Mouse (Mus musculus): ENCODE results near the gene Trak1. TPM values are rescaled to one million over a fixed set of nuclear protein-coding genes. Genes with fewer than 3 reads are reported as not detected.

Trak1 gene
- total RNA-seq, 1 experiment, result 18.9 TPM

DNA sequence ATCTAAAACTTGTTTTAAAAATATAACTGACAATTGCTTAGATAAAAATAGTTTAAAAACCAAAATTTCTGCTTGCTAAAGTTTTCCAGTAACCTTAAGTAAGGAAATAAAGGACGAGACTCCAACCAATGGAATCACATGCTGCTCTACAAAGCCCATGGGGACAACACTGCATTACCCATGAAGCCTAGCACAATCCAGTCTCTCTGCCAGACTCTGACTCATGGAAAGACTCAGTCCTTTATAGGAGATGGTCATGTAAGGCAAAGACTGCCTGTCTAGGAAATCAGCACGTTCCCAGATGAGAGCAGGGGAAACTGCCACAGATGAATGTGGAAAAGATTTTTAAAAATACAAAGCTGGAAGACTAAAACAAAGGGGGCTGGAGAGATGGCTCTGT is 43.3 kb upstream of the Trak1 start:
- TF ChIP-seq ZC3H11A (IDR thresholded peaks at IDR 0.05; ENCODE audit: borderline replicate concordance, low read depth, low read length) (no peak), ZNF384 (IDR thresholded peaks at IDR 0.05; ENCODE audit: low read depth, low read length) (no peak), HCFC1 (IDR thresholded peaks at IDR 0.05; ENCODE audit: borderline replicate concordance, insufficient read depth, low read length) (no peak)
- no peak overlapping the region for H3K9ac ChIP-seq (ENCODE audit: insufficient read depth, low read depth, low read length, poor library complexity, severe bottlenecking)
- H3K36me3 ChIP-seq (ENCODE audit: control insufficient read depth, insufficient read depth, low read length, poor library complexity, severe bottlenecking), result no peaks in the 10 kb centered on the region
- H3K9me3 ChIP-seq (ENCODE audit: control insufficient read depth, insufficient read depth, low read depth, low read length), result no peaks in the 10 kb centered on the region
- H3K4me3 ChIP-seq (ENCODE audit: insufficient read depth in 1 of 2, low read depth in 1 of 2, low read length in 2 of 2, poor library complexity in 1 of 2, severe bottlenecking in 1 of 2), result no peak overlapping the region
- H3K27ac ChIP-seq (ENCODE audit: insufficient read depth, low read depth, low read length, poor library complexity, severe bottlenecking), result no peak overlapping the region
- in situ Hi-C loops (cut with MboI; ENCODE audit: low sequenced_read_pairs in 2 of 2, unreplicated experiment in 2 of 2), result loop anchor here in 1 of 2 experiments (10.0 kb wide), 1 partner anchor 121 kb away; no protein-coding TSS in a partner anchor
- DNase-seq (ENCODE audit: low read depth, low spot score), result no peak
- no peaks in the 10 kb centered on the region for H3K4me1 ChIP-seq (ENCODE audit: control insufficient read depth in 2 of 2, insufficient read depth in 2 of 2, low read length in 2 of 2, poor library complexity in 1 of 2)

GRCm38 (mm10) chr9:121254761-121255160 is 42.5 kb upstream of the Trak1 start:
- in situ Hi-C loops (cut with MboI; ENCODE audit: low sequenced_read_pairs in 2 of 2, unreplicated experiment in 2 of 2), result loop anchor here in 1 of 2 experiments (10.0 kb wide), 1 partner anchor 120 kb away; no protein-coding TSS in a partner anchor
- Histone ChIP-seq H3K27ac (ENCODE audit: insufficient read depth, low read depth, low read length, poor library complexity, severe bottlenecking) (no peak overlapping the region), H3K36me3 (ENCODE audit: control insufficient read depth, insufficient read depth, low read length, poor library complexity, severe bottlenecking) (no peaks in the 10 kb centered on the region), H3K9ac (ENCODE audit: insufficient read depth, low read depth, low read length, poor library complexity, severe bottlenecking) (no peak overlapping the region), H3K9me3 (ENCODE audit: control insufficient read depth, insufficient read depth, low read depth, low read length) (no peaks in the 10 kb centered on the region), H3K4me1 (ENCODE audit: control insufficient read depth in 2 of 2, insufficient read depth in 2 of 2, low read length in 2 of 2, poor library complexity in 1 of 2) (peaks cover 0 to 3% of the 10 kb centered on the region in 2 experiments; a peak in 1 of 4 replicates), H3K4me3 (ENCODE audit: insufficient read depth in 1 of 2, low read depth in 1 of 2, low read length in 2 of 2, poor library complexity in 1 of 2, severe bottlenecking in 1 of 2) (no peak overlapping the region)
- TF ChIP-seq HCFC1 (IDR thresholded peaks at IDR 0.05; ENCODE audit: borderline replicate concordance, insufficient read depth, low read length) (no peak), ZNF384 (IDR thresholded peaks at IDR 0.05; ENCODE audit: low read depth, low read length) (no peak)
- no peak for DNase-seq (ENCODE audit: low read depth, low spot score)

DNA sequence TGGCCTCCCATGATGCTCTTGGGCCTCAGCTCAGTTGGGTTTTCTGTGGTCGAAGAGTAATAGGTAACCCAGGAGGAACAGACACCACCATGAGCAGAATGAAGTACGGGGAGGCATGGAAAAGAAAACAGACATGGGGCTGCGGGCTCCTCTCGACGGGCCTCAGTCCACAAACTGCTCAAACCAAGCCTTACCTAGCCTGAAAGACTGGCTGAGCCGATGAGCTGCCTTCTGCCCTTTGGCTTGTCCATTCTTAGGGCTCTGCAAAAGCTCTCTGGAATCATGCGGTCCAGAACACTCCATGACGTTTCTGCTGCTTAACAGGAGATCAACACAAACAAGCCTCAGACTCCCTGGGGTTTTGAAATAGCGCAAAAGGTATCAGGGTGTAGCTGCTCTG is 40.2 kb upstream of the Trak1 start:
- no peak for TF ChIP-seq HCFC1 (IDR thresholded peaks at IDR 0.05; ENCODE audit: borderline replicate concordance, insufficient read depth, low read length)
- no peak for TF ChIP-seq CHD2 (IDR thresholded peaks at IDR 0.05; ENCODE audit: low read depth, low read length)
- TF ChIP-seq ZNF384 (IDR thresholded peaks at IDR 0.05; ENCODE audit: low read depth, low read length), result no peak
- no peak for TF ChIP-seq ZC3H11A (IDR thresholded peaks at IDR 0.05; ENCODE audit: borderline replicate concordance, low read depth, low read length)
- TF ChIP-seq MAFK (IDR thresholded peaks at IDR 0.05; ENCODE audit: insufficient read depth, low read depth, low read length), result no peak
- Histone ChIP-seq H3K27ac (ENCODE audit: insufficient read depth, low read depth, low read length, poor library complexity, severe bottlenecking) (no peak overlapping the region), H3K36me3 (ENCODE audit: control insufficient read depth, insufficient read depth, low read length, poor library complexity, severe bottlenecking) (no peaks in the 10 kb centered on the region), H3K4me3 (ENCODE audit: insufficient read depth in 1 of 2, low read depth in 1 of 2, low read length in 2 of 2, poor library complexity in 1 of 2, severe bottlenecking in 1 of 2) (no peak overlapping the region), H3K4me1 (ENCODE audit: control insufficient read depth in 2 of 2, insufficient read depth in 2 of 2, low read length in 2 of 2, poor library complexity in 1 of 2) (peaks cover 0 to 3% of the 10 kb centered on the region in 2 experiments; a peak in 1 of 4 replicates), H3K9me3 (ENCODE audit: control insufficient read depth, insufficient read depth, low read depth, low read length) (no peaks in the 10 kb centered on the region), H3K9ac (ENCODE audit: insufficient read depth, low read depth, low read length, poor library complexity, severe bottlenecking) (no peak overlapping the region)
- no peak for DNase-seq (ENCODE audit: low read depth, low spot score)
- in situ Hi-C loops (cut with MboI; ENCODE audit: low sequenced_read_pairs in 2 of 2, unreplicated experiment in 2 of 2), result loop anchor here in 1 of 2 experiments (10.0 kb wide), 1 partner anchor 118 kb away; no protein-coding TSS in a partner anchor

GRCm38 (mm10) chr9:121265307-121265706 is 32.0 kb upstream of the Trak1 start:
- DNase-seq (ENCODE audit: low read depth, low spot score), result no peak
- no peaks in the 10 kb centered on the region for H3K4me1 ChIP-seq (ENCODE audit: control insufficient read depth in 2 of 2, insufficient read depth in 2 of 2, low read length in 2 of 2, poor library complexity in 1 of 2)
- no peak overlapping the region for H3K9ac ChIP-seq (ENCODE audit: insufficient read depth, low read depth, low read length, poor library complexity, severe bottlenecking)
- no peak overlapping the region for H3K4me3 ChIP-seq (ENCODE audit: insufficient read depth in 1 of 2, low read depth in 1 of 2, low read length in 2 of 2, poor library complexity in 1 of 2, severe bottlenecking in 1 of 2)
- no peaks in the 10 kb centered on the region for H3K9me3 ChIP-seq (ENCODE audit: control insufficient read depth, insufficient read depth, low read depth, low read length)
- no peaks in the 10 kb centered on the region; the same call in 1 of the 2 replicates for H3K36me3 ChIP-seq (ENCODE audit: control insufficient read depth, insufficient read depth, low read length, poor library complexity, severe bottlenecking)
- in situ Hi-C loops (cut with MboI; ENCODE audit: low sequenced_read_pairs in 2 of 2, unreplicated experiment in 2 of 2), result no loop called here
- TF ChIP-seq CHD2 (IDR thresholded peaks at IDR 0.05; ENCODE audit: low read depth, low read length) (no peak), MAFK (IDR thresholded peaks at IDR 0.05; ENCODE audit: insufficient read depth, low read depth, low read length) (no peak), HCFC1 (IDR thresholded peaks at IDR 0.05; ENCODE audit: borderline replicate concordance, insufficient read depth, low read length) (no peak), ZC3H11A (IDR thresholded peaks at IDR 0.05; ENCODE audit: borderline replicate concordance, low read depth, low read length) (no peak), ZNF384 (IDR thresholded peaks at IDR 0.05; ENCODE audit: low read depth, low read length) (no peak)
- H3K27ac ChIP-seq (ENCODE audit: insufficient read depth, low read depth, low read length, poor library complexity, severe bottlenecking), result no peak overlapping the region

GRCm38 (mm10) chr9:121271149-121271548 is 26.2 kb upstream of the Trak1 start:
- H3K4me1 ChIP-seq (ENCODE audit: control insufficient read depth in 2 of 2, insufficient read depth in 2 of 2, low read length in 2 of 2, poor library complexity in 1 of 2), result no peaks in the 10 kb centered on the region
- no peak for DNase-seq (ENCODE audit: low read depth, low spot score)
- no peak for TF ChIP-seq ZC3H11A (IDR thresholded peaks at IDR 0.05; ENCODE audit: borderline replicate concordance, low read depth, low read length)
- no peak for TF ChIP-seq HCFC1 (IDR thresholded peaks at IDR 0.05; ENCODE audit: borderline replicate concordance, insufficient read depth, low read length)
- no peak for TF ChIP-seq CHD2 (IDR thresholded peaks at IDR 0.05; ENCODE audit: low read depth, low read length)
- TF ChIP-seq ZNF384 (IDR thresholded peaks at IDR 0.05; ENCODE audit: low read depth, low read length), result no peak
- no peak for TF ChIP-seq MAFK (IDR thresholded peaks at IDR 0.05; ENCODE audit: insufficient read depth, low read depth, low read length)
- no peak overlapping the region for H3K9ac ChIP-seq (ENCODE audit: insufficient read depth, low read depth, low read length, poor library complexity, severe bottlenecking)
- H3K27ac ChIP-seq (ENCODE audit: insufficient read depth, low read depth, low read length, poor library complexity, severe bottlenecking), result no peak overlapping the region
- H3K36me3 ChIP-seq (ENCODE audit: control insufficient read depth, insufficient read depth, low read length, poor library complexity, severe bottlenecking), result no peaks in the 10 kb centered on the region
- H3K9me3 ChIP-seq (ENCODE audit: control insufficient read depth, insufficient read depth, low read depth, low read length), result no peaks in the 10 kb centered on the region
- in situ Hi-C loops (cut with MboI; ENCODE audit: low sequenced_read_pairs in 2 of 2, unreplicated experiment in 2 of 2), result no loop called here
- no peak overlapping the region for H3K4me3 ChIP-seq (ENCODE audit: insufficient read depth in 1 of 2, low read depth in 1 of 2, low read length in 2 of 2, poor library complexity in 1 of 2, severe bottlenecking in 1 of 2)

All from ES-E14 (cell line).